Mouse (Mus musculus): ENCODE measurements at regions not wholly inside any gene's neighbourhood (a gene's known extent, or its start where the extent isn't known, plus 50 kb on each side); places are given as distances from the start of the nearest gene placed in this dataset.

GRCm38 (mm10) chr1:184126909-184127308 is 92.8 kb upstream of the 1700056E22Rik start:
- no peak for DNase-seq

Measured in adrenal gland, postnatal 10 days (tissue).